Mouse (Mus musculus) large intestine, adult 2 months (tissue): Measurements from ENCODE around the gene Ndnf. TPM values are rescaled to one million over a fixed set of nuclear protein-coding genes. Genes with fewer than 3 reads are reported as not detected.
A peak's percentile ranks its signal among the peaks of the same experiment; 100 is the strongest.

Source experiments
- DNase-seq: peaks from one replicate; pipeline ENCODE4 v3.0.0-alpha.2; 2012; ENCODE audit warnings: low read depth, low spot score
- WGBS: fragments of 180-500 bp; shearing (Covaris S2); methylation state at CpG from one replicate; pipeline ENCODE4 v1.1.7; 2018; 5-methylcytosine and 5-hydroxymethylcytosine counted together
- polyA plus RNA-seq: library from polyadenylated mRNA; depleted of rRNA; stranded (reverse); fragments of >200 nt; gene quantifications from 2 replicates; pipeline ENCODE4 v1.2.3, GENCODE M21; 2012; rRNA removed

Ndnf gene
- polyA plus RNA-seq: 0.26 and 0.27 TPM in 2 replicates

DNA sequence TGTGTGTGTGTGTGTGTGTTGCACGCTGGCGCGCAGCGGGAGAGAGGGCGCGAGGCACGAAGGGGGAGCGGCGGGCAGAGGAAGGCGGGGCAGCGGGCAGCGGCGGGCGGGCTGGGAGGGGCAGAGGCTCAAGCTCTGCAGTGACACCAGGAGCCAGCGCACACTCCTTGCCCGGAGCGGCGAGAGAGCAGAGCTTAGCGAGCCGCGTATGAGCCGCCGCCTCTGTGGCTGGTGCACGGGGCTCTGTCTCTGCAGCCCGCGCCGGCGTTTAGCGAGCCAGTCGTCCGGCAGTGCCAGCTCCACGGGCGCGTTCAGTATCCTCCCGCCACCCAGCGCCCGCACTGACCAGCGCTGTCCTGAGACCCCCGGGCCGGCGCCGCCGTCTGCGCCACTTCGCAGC is at the start of gene Ndnf:
Gene Ndnf (plus strand): TSS at position 140 of the 400 bp plus-strand sequence.
- no peak for DNase-seq
- WGBS: 0% methylated on average over 26 of the region's 45 CpGs

DNA sequence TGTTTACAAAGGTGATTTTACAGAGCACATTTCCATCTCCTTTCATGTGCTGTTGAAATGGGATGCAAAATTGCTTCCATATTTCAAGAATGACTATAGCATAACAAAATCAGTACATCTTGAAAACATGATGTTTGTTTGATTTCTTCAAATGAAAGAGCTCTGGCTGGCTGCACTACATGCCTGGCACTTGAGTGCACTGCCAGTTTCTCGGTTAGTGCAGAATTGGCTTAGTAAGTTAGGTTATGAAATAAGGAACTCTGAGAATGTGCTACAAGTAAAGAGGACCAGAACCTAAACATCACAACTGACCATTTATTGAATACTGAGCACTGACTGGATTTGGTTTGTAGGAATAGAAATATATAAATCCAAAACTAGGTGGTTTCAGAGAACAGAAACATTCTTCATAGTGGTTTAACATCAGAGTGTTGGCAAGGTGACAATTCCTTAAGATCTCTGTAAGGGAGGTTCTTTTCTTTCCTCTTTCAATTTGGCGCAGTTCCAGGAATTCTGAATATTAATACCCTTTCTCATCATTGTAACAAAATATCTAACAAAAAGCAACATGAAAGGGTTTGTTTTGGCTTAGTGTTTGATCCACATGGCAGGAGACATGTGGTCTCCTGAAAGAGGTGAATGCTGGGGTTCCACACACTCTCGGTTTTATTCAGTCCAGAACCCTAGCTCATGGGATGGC is 48.2 kb upstream of the Ndnf start:
- WGBS: 71% methylated on average over 3 of the region's 3 CpGs
- DNase-seq: no peak

DNA sequence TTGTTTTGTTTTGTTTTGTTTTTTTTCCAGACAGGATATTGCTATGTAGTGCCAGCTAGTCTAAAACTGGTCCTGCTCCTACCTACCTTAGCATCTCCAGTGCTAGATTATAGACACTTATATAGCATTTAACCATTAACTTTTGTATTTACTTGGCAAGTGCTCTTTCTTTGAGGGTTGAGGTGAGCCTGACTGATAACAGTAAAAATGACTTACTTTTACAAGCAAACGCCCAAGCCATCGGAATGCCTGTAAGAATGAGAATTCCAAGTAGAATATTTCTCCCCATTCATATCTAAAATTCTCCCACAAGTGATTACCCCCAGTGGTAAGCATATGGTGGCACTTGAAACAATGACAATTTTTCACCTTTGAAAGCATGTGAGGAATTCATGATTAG is 40.8 kb upstream of the Ndnf start:
- peak; percentile 57 for DNase-seq
- 30% methylated on average over 2 of the region's 2 CpGs for WGBS

DNA sequence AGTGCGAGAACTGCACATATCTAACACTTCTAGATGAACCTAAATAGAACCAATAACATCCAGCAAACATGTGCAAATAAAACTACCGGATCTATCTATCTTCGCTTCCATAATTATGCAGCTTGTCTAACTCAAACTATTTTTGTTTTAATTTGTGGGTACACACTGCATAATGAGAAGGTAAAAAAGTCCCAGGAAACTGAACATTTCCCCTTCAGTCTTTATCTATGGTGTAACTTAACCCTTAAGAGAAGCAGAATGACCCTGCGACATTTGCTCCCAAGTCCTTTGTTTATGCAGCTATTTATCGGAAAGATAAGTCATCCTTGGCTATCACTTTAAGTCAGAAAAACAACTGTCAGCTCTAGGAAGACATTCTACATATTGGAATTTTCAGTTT is 39.2 kb upstream of the Ndnf start:
- WGBS: 84% methylated on average over 5 of the region's 5 CpGs
- DNase-seq: no peak

DNA sequence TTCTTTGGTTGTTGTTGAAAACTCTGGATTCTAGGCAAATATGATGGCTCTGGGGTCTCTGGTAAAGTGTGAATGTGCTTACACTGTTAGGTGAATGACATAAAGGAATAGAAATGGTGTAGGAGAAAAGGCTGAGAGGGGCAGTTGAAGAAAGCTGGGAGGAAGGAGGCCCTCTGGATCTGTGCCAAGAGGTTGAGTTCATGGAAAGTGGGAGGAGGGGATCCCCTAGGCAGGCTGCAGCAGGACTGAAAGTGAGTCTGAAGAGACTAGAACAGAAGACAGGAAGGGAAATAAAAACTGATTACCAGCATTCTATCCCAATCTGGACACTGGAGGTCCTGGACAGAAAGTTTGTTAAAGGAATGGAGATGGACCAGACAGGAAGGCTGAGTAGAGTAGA is 29.0 kb upstream of the Ndnf start:
- no peak for DNase-seq

DNA sequence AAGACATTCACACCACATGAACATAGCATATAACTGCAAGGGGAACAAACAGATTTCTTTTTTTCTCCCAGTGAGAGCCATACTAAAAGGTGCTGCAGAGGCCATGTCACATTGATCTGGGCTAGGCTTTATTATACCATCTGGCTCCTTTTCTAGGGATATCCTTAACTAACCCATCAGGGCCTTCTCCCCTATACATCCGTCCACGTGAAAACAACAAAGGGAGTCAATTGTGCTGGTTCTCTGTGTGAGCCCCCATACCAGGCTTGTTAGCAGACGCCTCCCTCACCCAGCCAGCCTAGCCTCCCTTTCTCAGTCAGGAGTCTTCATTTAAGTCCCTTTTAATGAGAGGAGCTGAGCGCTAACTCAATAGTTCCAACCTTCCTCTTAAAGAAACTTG is 27.3 kb upstream of the Ndnf start:
- WGBS: 87% methylated on average over 4 of the region's 4 CpGs

DNA sequence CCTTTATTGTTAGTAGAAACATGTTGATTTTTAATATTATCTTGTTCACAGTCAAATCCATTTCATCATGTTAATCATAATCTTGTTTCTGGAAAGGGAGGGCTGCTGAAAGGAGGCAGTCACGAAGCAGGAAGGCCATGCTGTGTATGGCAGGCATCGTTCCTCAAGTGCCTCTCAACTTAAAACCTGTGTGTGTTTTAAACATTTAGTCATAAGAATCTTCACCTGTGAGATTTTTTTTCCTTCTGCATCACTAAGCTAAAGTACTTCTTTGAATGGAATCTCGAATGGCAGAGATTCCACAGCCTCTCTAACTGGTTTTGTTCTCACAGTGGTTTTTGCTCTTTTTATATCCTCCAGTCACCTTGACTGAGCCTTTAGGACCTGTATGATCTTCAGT is 25.0 kb upstream of the Ndnf start:
- 72% methylated on average over 3 of the region's 3 CpGs for WGBS
- DNase-seq: no peak

More for the DNA sequence above, 27.3 kb upstream of the Ndnf start:
- no peak for DNase-seq

DNA sequence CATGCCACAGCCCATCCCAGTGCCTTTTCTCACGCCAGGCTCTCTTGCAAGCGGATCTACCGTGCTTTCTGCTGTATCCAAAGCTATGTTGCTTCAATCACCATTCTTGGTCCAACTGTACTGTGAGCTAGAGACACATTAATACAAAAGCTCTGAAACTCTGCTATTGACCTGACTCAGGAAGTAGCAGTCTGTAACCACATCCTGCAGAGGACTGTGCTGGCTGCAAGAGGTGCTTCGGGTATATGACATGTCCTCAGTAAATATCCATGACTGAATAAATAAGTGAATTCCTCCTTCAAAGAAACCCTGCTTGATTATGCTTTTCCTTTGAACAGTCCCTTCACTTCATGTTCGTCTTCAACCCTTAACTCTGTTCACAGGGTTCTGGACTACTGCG is 23.7 kb upstream of the Ndnf start:
- 74% methylated on average over 6 of the region's 6 CpGs for WGBS
- DNase-seq: no peak

DNA sequence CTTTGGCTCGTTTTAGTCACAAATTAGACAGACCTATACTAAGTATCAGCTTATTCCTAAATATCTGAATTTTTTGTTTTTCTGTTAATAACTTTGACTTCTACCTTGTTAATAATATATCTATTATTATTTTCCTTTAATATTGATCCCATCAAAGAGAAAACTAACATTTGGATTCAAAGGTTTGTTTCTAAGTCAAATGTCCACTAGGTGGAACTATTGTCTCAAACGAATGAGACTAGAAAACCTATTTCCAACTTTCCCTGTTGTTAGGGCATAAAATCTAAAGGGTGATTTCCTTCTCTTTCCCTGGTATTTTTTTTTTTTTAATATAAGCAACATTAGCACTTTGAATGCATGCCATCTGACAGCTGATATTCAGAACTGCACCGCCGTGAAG is 20.0 kb upstream of the Ndnf start:
- 26% methylated on average over 4 of the region's 4 CpGs for WGBS
- DNase-seq: no peak

DNA sequence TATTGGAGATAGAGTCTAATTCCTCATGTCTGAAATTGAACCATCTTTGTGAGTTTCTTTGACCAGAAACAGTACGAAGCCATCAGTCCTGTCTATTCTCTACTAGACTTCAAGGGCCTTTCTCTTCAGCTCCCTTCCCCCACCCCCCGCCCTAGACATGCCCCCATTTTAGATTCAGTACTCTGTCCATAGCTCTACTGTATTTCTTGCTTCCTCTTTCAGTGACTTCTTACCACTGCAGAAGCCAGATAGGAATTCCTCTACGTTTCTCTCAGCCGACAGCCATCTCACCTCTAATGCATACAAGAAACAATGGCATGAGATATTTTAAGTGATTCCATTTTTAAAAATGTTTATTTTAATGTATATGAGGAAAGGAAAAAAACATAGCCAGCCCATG is 10.1 kb upstream of the Ndnf start:
- no peak for DNase-seq
- 78% methylated on average over 4 of the region's 4 CpGs for WGBS

DNA sequence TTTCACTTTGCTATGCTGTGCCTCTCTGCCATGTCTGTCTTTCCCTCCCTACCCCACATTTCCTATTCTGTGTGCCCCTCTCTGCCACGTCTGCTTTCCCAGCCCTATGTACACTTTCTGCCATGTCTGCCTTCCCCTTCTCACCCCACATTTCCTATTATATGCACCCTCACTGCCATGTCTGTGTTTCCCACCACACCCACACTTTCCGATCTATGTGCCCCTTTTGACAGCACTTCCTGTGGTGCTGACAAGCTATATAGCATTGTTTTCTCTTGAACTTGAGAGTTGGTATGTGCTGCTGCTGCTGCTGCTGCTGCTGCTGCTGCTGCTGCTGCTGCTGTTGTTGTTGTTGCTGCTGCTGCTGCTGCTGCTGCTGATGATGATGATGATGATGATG is 9.3 kb upstream of the Ndnf start:
- WGBS: 60% methylated on average over 2 of the region's 2 CpGs
- DNase-seq: no peak

DNA sequence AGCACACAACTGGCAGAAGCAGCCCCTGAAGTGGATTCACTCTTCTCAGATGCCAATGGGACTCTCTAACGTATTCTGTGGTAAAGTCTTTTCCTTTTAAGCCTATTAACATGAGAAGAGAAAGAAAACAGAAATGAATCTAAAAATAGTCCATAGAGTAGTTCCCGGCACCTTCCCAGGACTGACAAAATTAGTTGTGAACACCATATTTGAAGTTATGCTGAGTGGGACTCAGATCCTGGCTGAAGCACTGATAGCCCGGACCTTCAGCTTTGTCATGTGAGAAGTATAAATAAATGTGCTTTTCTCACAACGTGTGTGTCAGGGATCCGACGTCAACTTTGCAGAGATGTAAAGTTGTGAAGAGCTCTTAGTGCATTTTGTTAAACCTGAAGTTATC is 7.4 kb upstream of the Ndnf start:
- WGBS: 73% methylated on average over 6 of the region's 6 CpGs
- DNase-seq: no peak

DNA sequence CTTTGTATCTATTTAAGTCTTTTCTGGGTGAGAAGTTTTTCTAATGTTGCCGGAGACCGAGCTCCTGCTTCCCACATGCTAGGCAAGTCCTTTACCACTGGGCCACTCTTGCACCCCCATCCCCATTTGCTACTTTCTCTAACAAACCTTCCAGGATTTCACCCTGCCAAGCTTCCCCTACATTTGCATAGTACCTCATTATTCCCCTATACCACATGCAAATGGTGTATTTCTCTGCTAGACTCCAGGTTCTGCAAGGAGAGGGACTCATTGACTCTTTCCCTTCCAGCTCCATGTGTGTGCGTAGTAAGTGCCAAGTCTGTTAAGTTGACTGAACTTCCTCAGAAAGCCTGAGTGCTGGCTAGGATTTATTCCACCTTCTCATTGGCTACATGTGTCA is 5.1 kb upstream of the Ndnf start:
- WGBS: 95% methylated on average over 3 of the region's 3 CpGs
- DNase-seq: no peak

DNA sequence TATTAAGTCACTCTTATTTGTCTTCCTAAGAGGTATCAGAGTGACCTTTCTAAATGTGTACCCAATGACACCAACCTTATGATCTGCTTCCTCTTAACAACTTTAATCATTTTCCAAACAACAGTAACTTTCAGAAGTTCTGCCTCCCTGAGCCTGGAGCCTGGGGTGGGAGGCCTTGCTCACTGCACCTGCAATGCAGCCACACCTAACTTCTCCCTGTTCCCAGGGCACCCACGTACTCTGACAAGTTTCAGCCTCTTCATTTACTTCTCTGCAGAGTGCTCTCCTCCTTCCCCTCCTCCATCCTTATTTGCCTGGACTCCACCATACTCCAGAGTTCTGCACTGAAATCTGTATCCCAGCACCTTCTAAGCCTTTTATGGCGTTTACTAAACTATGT is 1.4 kb upstream of the Ndnf start:
- no peak for DNase-seq
- 35% methylated on average over 2 of the region's 2 CpGs for WGBS

DNA sequence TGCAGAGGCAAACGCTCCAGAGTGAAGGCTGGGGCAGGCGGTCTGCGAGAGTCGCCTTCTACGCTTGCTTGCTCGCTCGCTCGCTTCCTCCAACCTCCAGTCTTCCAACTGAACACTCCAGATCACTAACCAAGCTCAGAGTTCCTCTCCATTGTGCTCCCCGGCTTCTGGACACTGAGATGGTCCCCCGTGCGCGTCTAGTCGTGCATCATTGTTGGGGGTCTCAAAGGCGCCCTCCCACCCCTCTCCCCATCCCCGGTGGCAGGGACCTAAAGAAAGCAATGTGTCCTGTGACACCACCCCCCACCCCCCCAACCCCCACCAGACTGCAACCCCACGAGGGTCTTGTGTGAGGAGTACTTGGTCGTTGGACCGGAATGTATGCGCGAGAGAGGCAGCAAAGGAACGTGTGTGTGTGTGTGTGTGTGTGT is 394 bp upstream of the Ndnf start:
- no peak for DNase-seq
- WGBS: 30% methylated on average over 21 of the region's 21 CpGs

DNA sequence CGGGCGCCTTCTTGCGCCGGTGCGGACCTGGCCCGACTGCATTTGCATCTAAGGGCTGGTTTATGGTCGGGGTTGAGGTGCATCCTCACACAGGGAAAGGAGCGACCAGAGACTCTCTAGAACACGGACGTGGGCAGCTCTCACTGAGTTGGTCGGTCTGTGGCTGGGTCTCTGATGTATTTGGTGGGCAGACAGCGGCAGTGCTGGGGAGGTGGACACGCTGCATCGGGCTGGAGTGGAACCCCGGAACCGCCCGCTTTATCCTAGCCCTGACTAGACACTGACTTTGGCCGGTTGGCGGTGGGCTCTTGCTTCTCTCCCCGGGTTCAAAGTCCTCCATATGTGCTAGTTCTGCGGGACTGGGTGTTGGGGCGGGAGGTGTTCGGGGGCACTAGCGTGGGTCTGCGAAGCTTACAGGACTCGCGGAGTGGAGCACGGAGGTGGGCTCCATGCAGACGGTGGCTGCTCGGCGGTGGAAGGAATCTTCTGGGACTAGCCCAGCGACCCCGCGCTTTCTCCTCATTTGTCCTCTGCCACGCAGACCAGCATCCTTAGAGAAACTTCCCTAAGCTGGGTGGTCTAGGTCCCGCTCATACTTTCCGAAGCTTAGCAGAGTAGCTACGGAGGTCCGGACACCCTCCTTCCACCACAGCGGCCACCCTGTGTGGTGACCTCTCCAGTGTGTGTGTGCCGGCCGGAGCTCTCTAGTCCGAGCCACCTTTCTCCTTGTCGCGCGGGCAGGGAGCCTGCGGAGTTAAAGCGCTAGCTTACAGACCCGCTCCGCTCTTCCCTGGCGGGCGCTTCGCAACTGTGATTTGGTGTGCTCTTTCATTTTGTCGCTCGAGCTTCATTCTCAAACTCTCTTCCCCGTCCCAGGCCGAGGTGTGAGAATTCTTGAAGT is 991 bp downstream of the Ndnf start:
- WGBS: 1% methylated on average over 57 of the region's 57 CpGs
- DNase-seq: no peak

DNA sequence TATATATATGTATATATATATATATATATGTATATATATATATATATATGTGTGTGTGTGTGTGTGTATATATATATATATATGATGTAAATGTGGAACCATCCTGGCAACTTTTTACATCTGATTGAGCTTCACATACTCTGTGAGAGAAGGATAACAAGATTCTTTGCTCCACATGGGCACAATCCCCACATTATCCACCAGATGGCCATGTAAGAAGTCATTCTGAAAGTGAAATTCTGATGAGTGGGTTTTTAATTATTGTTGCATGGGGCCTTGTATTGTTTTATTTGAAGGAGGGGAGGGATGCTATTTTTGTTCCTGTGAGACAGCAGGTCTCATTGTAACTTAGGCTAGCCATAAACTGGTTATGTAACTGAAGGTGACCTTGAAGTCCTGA is 22.5 kb downstream of the Ndnf start:
- DNase-seq: no peak

DNA sequence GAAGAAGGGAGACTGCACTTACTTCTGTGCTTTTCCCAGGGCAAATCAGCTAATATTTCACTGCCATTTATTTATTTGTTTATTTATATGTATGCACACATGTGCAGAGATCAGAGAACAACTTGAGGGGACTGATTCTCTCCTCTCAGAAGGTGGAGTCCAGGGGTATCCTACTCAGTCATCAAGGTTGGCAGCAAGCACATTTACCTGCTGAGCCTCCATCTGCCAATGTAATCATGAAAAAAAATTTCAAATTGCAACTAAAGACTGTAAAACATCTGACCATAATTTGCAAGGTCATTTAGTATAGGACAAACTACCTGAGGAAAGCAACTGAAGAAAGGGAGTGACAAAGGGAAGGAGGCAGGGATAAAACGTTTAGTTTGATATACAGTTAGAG is 49.3 kb downstream of the Ndnf start:
- whole genome bisulfite sequencing: 42% methylated on average over 1 of the region's 1 CpGs
- DNase-seq: no peak

DNA sequence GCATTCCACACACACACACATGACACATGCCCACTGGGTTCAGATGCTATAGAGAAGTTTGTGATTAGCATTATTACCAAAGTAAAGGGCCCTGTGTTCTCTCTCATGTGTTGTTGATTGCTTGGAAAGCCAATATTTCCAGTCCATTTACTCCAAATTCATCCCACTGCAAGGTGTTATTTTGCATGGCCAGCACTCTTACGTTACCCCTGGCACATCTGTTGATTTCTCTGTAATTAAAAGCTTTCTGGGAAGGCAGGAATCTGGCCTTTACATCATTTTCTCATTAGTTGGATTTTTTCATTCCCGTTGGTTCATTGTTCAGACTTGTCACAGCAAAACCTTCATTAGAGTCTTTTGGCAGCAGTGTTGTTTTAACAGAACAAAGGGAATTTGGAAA is 54.3 kb downstream of the Ndnf start:
- no peak for DNase-seq
- WGBS: 82% methylated on average over 2 of the region's 2 CpGs

DNA sequence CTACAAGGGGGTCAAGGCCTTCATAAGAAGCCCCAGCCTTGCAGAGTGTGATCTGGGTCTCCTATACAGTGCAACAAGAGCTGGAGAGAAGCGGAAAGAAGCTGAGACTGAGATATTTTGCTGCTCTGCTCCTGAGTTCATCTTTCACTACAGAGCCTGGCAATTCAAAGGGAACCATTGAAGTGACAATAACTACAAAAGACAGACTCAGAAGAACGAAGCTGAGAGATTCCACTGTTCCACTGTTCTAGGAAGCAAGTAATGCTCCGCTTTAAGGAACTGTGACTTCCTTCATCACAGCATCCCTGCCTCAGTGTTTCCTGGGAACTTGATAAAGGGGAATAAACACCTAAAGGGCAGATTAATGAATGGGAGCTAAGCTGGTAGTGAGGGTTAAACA is 56.9 kb downstream of the Ndnf start:
- no peak for DNase-seq
- WGBS: 88% methylated on average over 3 of the region's 3 CpGs

DNA sequence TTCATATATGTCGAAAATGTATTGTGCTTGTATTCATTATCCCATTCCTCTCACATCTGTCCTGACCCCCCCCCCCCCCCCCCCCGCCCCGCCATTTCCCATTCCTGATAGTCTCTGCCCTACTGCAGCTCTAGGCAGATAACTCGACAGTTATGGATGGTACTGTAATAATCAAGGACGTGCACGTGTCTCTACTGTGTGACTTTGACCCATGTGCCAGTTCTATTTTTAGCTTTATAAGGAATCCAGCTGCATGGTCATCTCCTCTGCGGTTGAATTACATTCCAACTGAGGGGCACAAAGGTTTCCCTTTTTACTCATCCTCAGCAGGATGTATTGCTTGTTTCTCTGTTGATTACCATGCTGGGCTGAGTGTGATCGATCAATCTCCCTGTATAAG is 68.1 kb downstream of the Ndnf start:
- DNase-seq: no peak
- WGBS: 48% methylated on average over 8 of the region's 8 CpGs
